Mouse (Mus musculus): ENCODE data around the gene Tbr1. TPM values are rescaled to one million over a fixed set of nuclear protein-coding genes. Genes with fewer than 3 reads are reported as not detected.

Gene Tbr1
- polyA plus RNA-seq (2015; fragmentation: Nextera tagmentation; extraction: Ambion mirVana), result 2.4 and 3.3 TPM in 2 replicates

- Histone ChIP-seq H3K27me3 (ENCODE audit: control insufficient read depth, insufficient read depth, low read depth, low read length) (peaks cover 22% of the 10 kb centered on the region), H3K4me1 (ENCODE audit: control insufficient read depth, insufficient read depth, low read length) (peaks cover 10% of the 10 kb centered on the region; the same call in 1 of the 2 replicates), H3K36me3 (ENCODE audit: control insufficient read depth, insufficient read depth, low read length) (no peaks in the 10 kb centered on the region), H3K9me3 (replicated peaks; ENCODE audit: control insufficient read depth, low read length, poor library complexity, severe bottlenecking) (no peaks in the 10 kb centered on the region), H3K4me2 (ENCODE audit: low read length) (peak within 1 kb of the TSS; percentile 19), H3K9ac (ENCODE audit: low read depth, low read length) (no peak within 1 kb of the TSS), H3K4me3 (ENCODE audit: low read depth, low read length) (no peak within 1 kb of the TSS), H3K27ac (ENCODE audit: low read length) (no peak within 1 kb of the TSS)
- 10% methylated on average over 11 of the region's 11 CpGs for WGBS
- ATAC-seq, result peak; percentile 44; the same call in 1 of the 2 replicates
These were observed at the start of gene Tbr1 for GRCm38 (mm10) chr2:61802656-61803251. Tbr1 (plus strand) TSS chr2:61802930.

DNA sequence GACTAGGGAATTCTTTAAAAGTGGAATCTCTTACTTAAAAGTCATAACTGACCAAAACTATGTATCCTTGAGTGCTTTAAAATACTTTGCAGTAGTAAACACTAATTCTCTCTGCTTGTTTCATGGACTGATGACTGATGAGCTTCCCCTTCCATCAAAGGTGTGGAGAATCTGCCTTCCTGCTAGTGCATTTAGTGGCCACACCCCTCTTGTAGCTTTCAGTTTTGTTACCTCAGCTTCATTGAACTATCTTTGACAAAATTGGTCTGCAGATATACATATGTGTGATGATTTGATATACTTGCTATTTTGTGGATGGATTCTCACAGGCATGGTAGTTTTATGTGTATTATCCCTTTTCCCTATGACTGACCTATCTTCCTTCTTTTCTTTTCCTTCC is 47.7 kb upstream of the Tbr1 start:
- no peaks in the 10 kb centered on the region for H3K36me3 ChIP-seq (ENCODE audit: control insufficient read depth, insufficient read depth, low read length)
- ATAC-seq, result no peak
- H3K27ac ChIP-seq (ENCODE audit: low read length), result no peak overlapping the region

GRCm38 (mm10) chr2:61759234-61759855 is 43.4 kb upstream of the Tbr1 start:
- Histone ChIP-seq H3K9me3 (replicated peaks; ENCODE audit: control insufficient read depth, low read length, poor library complexity, severe bottlenecking) (no peaks in the 10 kb centered on the region), H3K9ac (ENCODE audit: low read depth, low read length) (no peak overlapping the region), H3K27me3 (ENCODE audit: control insufficient read depth, insufficient read depth, low read depth, low read length) (no peaks in the 10 kb centered on the region), H3K4me3 (ENCODE audit: low read depth, low read length) (no peak overlapping the region), H3K36me3 (ENCODE audit: control insufficient read depth, insufficient read depth, low read length) (no peaks in the 10 kb centered on the region), H3K4me1 (ENCODE audit: control insufficient read depth, insufficient read depth, low read length) (no peaks in the 10 kb centered on the region), H3K27ac (ENCODE audit: low read length) (no peak overlapping the region), H3K4me2 (ENCODE audit: low read length) (no peak overlapping the region)
- no peak for ATAC-seq
- 88% methylated on average over 5 of the region's 5 CpGs for WGBS

More for the DNA sequence above, 47.7 kb upstream of the Tbr1 start:
- Histone ChIP-seq H3K4me3 (ENCODE audit: low read depth, low read length) (no peak overlapping the region), H3K9me3 (replicated peaks; ENCODE audit: control insufficient read depth, low read length, poor library complexity, severe bottlenecking) (no peaks in the 10 kb centered on the region), H3K27me3 (ENCODE audit: control insufficient read depth, insufficient read depth, low read depth, low read length) (no peaks in the 10 kb centered on the region), H3K9ac (ENCODE audit: low read depth, low read length) (no peak overlapping the region), H3K4me1 (ENCODE audit: control insufficient read depth, insufficient read depth, low read length) (peaks cover under 1% of the 10 kb centered on the region; the same call in 1 of the 2 replicates), H3K4me2 (ENCODE audit: low read length) (no peak overlapping the region)

DNA sequence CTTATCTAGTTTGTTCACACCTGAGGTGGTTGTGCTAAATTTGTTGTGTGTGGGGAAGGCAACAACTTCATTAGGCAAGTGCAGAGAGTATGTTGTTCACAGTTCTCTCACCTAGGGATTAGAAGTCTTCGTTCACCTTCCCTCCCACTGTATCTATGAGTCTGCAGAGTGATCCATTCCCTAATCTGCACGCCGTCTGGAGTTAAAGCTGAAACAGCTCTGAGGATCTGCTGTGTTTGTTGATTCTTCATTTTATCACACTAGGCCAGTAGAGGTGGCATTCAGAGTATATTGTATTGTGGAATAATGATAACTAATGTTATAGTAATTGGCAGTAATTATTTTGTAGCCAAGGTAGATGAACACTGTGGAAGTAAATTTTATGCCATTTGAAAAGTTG is 42.7 kb upstream of the Tbr1 start:
- 81% methylated on average over 3 of the region's 3 CpGs for WGBS
- H3K27me3 ChIP-seq (ENCODE audit: control insufficient read depth, insufficient read depth, low read depth, low read length), result no peaks in the 10 kb centered on the region
- no peak overlapping the region for H3K4me2 ChIP-seq (ENCODE audit: low read length)
- H3K9me3 ChIP-seq (replicated peaks; ENCODE audit: control insufficient read depth, low read length, poor library complexity, severe bottlenecking), result no peaks in the 10 kb centered on the region
- H3K36me3 ChIP-seq (ENCODE audit: control insufficient read depth, insufficient read depth, low read length), result no peaks in the 10 kb centered on the region
- H3K4me1 ChIP-seq (ENCODE audit: control insufficient read depth, insufficient read depth, low read length), result no peaks in the 10 kb centered on the region
- no peak overlapping the region for H3K9ac ChIP-seq (ENCODE audit: low read depth, low read length)
- H3K4me3 ChIP-seq (ENCODE audit: low read depth, low read length), result no peak overlapping the region
- ATAC-seq, result no peak
- no peak overlapping the region for H3K27ac ChIP-seq (ENCODE audit: low read length)

DNA sequence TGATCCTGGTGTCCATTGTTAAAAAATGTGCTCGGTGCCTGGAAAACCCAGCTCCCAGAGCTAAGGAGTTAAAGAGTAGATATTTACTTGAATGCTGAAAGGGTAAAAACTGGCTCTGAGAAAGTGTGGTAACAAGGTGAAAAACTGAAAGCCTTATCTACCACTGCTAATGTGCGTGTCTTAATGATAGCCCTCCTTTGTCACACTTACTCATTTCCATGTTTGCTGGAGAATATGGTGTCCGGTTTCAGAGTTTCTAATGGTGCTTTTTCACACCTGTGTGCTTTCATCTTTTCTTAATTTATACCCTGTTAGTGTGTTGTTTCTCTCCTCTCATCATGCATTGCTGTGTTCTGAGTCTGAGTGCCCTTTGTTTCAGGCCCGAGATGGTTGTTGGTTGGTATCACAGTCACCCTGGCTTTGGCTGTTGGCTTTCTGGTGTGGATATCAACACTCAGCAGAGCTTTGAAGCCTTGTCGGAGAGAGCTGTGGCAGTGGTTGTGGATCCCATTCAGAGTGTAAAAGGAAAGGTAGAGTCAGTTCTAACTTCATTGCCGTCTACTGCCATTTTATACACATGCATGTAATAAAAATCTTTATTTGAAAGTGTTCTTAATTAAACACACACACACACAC is 38.1 kb upstream of the Tbr1 start:
- no peak for ATAC-seq

GRCm38 (mm10) chr2:61765526-61765925 is 37.2 kb upstream of the Tbr1 start:
- H3K4me3 ChIP-seq (ENCODE audit: low read depth, low read length), result no peak overlapping the region
- H3K27ac ChIP-seq (ENCODE audit: low read length), result peak overlapping the region; percentile 50; the same call in 1 of the 2 replicates
- 47% methylated on average over 4 of the region's 4 CpGs for WGBS
- H3K27me3 ChIP-seq (ENCODE audit: control insufficient read depth, insufficient read depth, low read depth, low read length), result no peaks in the 10 kb centered on the region
- H3K4me1 ChIP-seq (ENCODE audit: control insufficient read depth, insufficient read depth, low read length), result no peaks in the 10 kb centered on the region
- H3K9ac ChIP-seq (ENCODE audit: low read depth, low read length), result no peak overlapping the region
- ATAC-seq, result no peak
- H3K36me3 ChIP-seq (ENCODE audit: control insufficient read depth, insufficient read depth, low read length), result no peaks in the 10 kb centered on the region
- no peaks in the 10 kb centered on the region for H3K9me3 ChIP-seq (replicated peaks; ENCODE audit: control insufficient read depth, low read length, poor library complexity, severe bottlenecking)
- no peak overlapping the region for H3K4me2 ChIP-seq (ENCODE audit: low read length)

More for the DNA sequence above, 38.1 kb upstream of the Tbr1 start:
- Histone ChIP-seq H3K27me3 (ENCODE audit: control insufficient read depth, insufficient read depth, low read depth, low read length) (no peaks in the 10 kb centered on the region), H3K4me3 (ENCODE audit: low read depth, low read length) (no peak overlapping the region), H3K4me2 (ENCODE audit: low read length) (no peak overlapping the region), H3K4me1 (ENCODE audit: control insufficient read depth, insufficient read depth, low read length) (no peaks in the 10 kb centered on the region), H3K27ac (ENCODE audit: low read length) (no peak overlapping the region), H3K36me3 (ENCODE audit: control insufficient read depth, insufficient read depth, low read length) (no peaks in the 10 kb centered on the region), H3K9me3 (replicated peaks; ENCODE audit: control insufficient read depth, low read length, poor library complexity, severe bottlenecking) (no peaks in the 10 kb centered on the region), H3K9ac (ENCODE audit: low read depth, low read length) (no peak overlapping the region)
- WGBS, result 62% methylated on average over 6 of the region's 6 CpGs

DNA sequence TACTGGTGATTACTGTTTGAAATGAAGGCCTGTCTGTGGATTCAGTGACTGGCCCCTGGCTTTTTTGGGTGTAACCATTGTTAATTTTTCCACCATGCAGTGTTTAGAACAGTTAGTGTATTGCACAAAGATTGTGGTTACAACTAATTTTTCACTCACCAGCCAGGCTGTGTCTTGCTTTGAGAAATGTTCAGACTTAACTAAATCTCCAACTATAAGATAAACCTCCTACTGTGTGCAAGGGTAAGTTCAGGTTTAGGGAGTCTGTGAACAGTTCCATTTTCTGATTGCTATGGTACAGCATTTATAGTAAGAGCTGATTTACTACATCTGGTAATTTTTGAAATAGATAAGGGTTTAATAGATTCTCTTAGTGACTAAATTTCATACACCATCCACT is 21.9 kb upstream of the Tbr1 start:
- H3K9me3 ChIP-seq (replicated peaks; ENCODE audit: control insufficient read depth, low read length, poor library complexity, severe bottlenecking), result no peaks in the 10 kb centered on the region

GRCm38 (mm10) chr2:61794960-61795359 is 7.8 kb upstream of the Tbr1 start:
- WGBS, result 81% methylated on average over 5 of the region's 5 CpGs
- no peak for ATAC-seq
- no peaks in the 10 kb centered on the region for H3K4me1 ChIP-seq (ENCODE audit: control insufficient read depth, insufficient read depth, low read length)
- H3K27ac ChIP-seq (ENCODE audit: low read length), result no peak overlapping the region
- no peaks in the 10 kb centered on the region for H3K27me3 ChIP-seq (ENCODE audit: control insufficient read depth, insufficient read depth, low read depth, low read length)
- no peak overlapping the region for H3K9ac ChIP-seq (ENCODE audit: low read depth, low read length)
- no peak overlapping the region for H3K4me2 ChIP-seq (ENCODE audit: low read length)
- no peaks in the 10 kb centered on the region for H3K9me3 ChIP-seq (replicated peaks; ENCODE audit: control insufficient read depth, low read length, poor library complexity, severe bottlenecking)
- H3K36me3 ChIP-seq (ENCODE audit: control insufficient read depth, insufficient read depth, low read length), result no peaks in the 10 kb centered on the region
- no peak overlapping the region for H3K4me3 ChIP-seq (ENCODE audit: low read depth, low read length)

More for the DNA sequence above, 21.9 kb upstream of the Tbr1 start:
- Histone ChIP-seq H3K9ac (ENCODE audit: low read depth, low read length) (no peak overlapping the region), H3K4me1 (ENCODE audit: control insufficient read depth, insufficient read depth, low read length) (no peaks in the 10 kb centered on the region), H3K27ac (ENCODE audit: low read length) (no peak overlapping the region), H3K4me3 (ENCODE audit: low read depth, low read length) (no peak overlapping the region), H3K27me3 (ENCODE audit: control insufficient read depth, insufficient read depth, low read depth, low read length) (no peaks in the 10 kb centered on the region), H3K36me3 (ENCODE audit: control insufficient read depth, insufficient read depth, low read length) (peaks cover 2% of the 10 kb centered on the region; the same call in 1 of the 2 replicates), H3K4me2 (ENCODE audit: low read length) (no peak overlapping the region)
- ATAC-seq, result no peak

DNA sequence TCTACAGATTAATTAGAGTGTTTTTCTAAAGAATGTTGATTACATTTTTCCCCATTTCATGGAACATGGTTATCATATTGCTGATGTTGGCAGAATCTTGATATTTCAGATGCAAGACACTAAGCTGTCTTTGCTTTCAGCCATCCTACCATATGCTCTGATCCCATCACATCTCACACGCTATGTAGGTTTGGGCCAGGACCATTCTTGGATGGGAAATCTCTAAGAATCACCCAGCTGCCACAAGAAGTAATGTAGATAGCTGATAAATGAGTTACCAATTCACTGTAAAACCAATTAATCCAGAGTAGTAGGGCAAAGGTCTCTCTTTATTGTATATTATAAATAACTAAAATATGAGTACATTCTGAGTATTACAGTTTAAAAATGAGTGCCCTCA is 4.7 kb upstream of the Tbr1 start:
- H3K4me1 ChIP-seq (ENCODE audit: control insufficient read depth, insufficient read depth, low read length), result no peaks in the 10 kb centered on the region
- WGBS, result 95% methylated on average over 1 of the region's 1 CpGs
- ATAC-seq, result no peak

More for the DNA sequence above, 4.7 kb upstream of the Tbr1 start:
- Histone ChIP-seq H3K9me3 (replicated peaks; ENCODE audit: control insufficient read depth, low read length, poor library complexity, severe bottlenecking) (no peaks in the 10 kb centered on the region), H3K4me2 (ENCODE audit: low read length) (no peak overlapping the region), H3K9ac (ENCODE audit: low read depth, low read length) (no peak overlapping the region), H3K36me3 (ENCODE audit: control insufficient read depth, insufficient read depth, low read length) (no peaks in the 10 kb centered on the region), H3K27ac (ENCODE audit: low read length) (no peak overlapping the region), H3K4me3 (ENCODE audit: low read depth, low read length) (no peak overlapping the region), H3K27me3 (ENCODE audit: control insufficient read depth, insufficient read depth, low read depth, low read length) (peaks cover 15% of the 10 kb centered on the region)

Measured in midbrain, embryonic 16.5 days (tissue).